Mouse (Mus musculus) MEL-GATA-1-ER (cell line): ENCODE data around the gene Ift27.

Experiments used
- DNase-seq: peaks from one replicate; pipeline ENCODE4 v3.0.0-alpha.2; 2012; ENCODE audit warnings: low read depth; ENCODE audit errors: extremely low read depth

Gene Ift27

GRCm38 (mm10) chr15:78172256-78172898, 1.5 kb downstream of the Ift27 start:
- DNase-seq = no peak

GRCm38 (mm10) chr15:78171651-78172050, 2.3 kb downstream of the Ift27 start:
- DNase-seq = no peak

GRCm38 (mm10) chr15:78170708-78171107, 3.2 kb downstream of the Ift27 start:
- no peak for DNase-seq

- DNase-seq = no peak
These were observed 4.3 kb downstream of the Ift27 start for GRCm38 (mm10) chr15:78169566-78169965.

GRCm38 (mm10) chr15:78165292-78165691, 8.6 kb downstream of the Ift27 start:
- no peak for DNase-seq

DNA sequence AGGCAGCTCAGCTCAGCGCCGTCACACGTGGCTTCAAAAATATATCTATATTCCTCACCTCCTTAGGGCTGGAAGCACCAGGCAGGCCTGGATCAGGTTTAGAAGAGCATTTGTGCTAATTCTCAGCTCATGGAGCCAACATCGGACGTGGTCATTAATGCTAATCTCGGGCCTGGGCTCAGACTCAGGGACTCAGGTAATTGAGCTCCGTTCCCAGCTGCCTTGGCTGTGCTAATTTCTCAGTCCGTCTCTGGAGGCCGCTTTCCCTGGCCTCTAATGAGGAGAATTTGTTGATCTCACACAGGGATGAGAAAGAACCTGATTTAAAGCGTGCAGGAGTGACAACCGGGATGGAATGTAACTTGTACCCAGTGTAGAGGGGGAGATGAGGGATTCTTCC, 9.4 kb downstream of the Ift27 start:
- DNase-seq = no peak

GRCm38 (mm10) chr15:78161946-78162345, 12.0 kb downstream of the Ift27 start:
- no peak for DNase-seq

- DNase-seq = no peak
These were observed 15.6 kb downstream of the Ift27 start for GRCm38 (mm10) chr15:78158335-78158734.

DNA sequence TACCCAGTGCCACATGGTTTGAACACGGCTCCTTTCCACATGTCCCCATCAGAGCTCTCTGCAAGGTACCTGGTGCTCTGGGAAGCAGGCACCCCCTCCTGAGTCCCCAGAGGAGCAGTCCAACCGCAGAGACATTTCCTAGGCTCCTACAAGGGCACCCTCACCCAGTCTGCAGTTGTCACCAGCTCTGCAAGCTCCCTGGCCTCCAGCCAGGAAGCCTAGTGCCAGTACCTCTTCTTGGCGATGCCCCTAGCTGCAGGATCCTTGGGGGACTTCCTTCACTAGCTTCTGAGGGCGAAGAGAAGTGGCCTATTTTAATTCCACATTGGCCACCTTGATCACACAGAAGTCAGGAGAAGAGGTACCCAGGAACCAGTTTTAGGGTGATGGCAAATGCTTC, 16.1 kb downstream of the Ift27 start:
- DNase-seq = no peak

GRCm38 (mm10) chr15:78157330-78157729, 16.6 kb downstream of the Ift27 start:
- DNase-seq = no peak

DNA sequence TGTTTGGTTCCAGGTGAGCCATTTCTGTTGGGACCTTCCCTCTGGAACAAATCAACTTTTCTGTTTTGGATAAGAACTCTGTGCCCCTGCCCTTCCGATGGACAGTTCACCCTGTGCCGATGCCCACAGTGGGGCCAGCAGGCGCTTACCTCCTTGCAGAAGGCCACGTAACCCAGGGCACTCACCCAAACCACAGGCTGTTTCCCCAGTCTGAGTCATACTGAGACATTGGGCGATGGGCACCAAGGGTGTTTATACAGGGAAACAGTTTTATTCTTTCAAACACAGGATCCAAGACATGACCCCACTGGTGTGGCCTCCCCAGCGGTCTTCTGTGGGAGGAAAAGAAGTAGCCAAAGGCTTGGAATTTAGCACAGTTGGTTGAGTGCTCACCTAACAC, 18.5 kb downstream of the Ift27 start:
- no peak for DNase-seq

GRCm38 (mm10) chr15:78153045-78153775, 20.7 kb downstream of the Ift27 start:
- DNase-seq = no peak

DNA sequence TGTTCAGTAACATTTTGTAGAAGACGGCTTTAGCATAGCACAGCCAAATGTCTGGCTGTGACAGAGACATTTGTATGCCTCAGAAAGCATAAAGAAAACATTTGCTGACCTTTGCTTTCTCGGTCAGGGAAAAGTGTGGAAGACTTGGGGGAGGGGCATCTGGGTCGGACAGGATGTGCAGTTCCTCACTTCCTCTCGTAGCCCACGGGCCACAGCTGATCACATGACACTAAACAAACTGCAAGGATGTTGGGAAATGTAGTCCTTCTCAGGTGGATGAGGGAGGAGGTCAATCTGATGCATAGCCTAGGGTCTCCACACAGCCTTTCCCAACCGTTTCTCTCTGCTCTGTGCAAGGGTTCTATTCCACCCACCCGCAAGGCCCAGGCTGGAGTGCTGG, 25.3 kb downstream of the Ift27 start:
- peak; percentile 6 for DNase-seq

DNA sequence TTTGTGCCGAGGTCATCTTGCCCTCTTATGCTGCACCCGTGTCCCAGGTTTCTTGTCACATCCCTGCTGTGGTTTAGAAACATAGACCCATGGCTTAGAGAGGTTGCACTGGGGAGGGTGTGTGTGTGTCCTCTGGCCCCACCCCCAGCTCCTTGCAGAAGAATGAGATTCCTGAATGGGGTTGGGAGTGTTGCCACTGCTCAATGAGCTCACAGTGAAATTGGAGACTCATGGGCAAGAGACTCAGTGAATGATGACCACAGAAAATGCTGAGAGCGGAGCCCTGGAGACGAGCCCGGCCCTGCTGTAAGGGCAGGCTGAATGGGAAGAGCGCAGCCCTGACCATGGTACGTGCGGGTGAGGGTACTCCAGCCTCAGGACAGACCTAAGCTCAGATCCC, 33.7 kb downstream of the Ift27 start:
- no peak for DNase-seq

- DNase-seq = no peak
These were observed 39.3 kb downstream of the Ift27 start for GRCm38 (mm10) chr15:78134606-78135005.

DNA sequence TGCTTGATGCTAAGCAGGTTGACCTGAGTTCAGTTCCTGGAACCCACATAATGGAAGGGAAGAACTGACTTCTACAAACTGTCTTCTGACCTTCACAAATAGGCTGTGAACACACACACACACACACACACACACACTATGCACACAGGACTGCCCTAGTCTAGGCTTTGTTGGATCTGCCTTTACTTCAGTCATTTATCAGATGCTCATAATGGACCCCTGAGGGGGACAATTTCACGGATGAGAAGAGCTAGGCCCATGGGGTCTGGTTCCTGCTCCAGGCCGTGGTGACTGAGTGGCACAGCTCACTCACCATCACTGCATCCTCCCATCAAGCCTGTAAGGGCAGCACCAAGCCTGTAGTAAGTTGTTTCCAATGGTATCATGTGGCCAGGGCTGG, 40.5 kb downstream of the Ift27 start:
- DNase-seq = no peak

- DNase-seq = peak; percentile 74
These were observed 54.2 kb downstream of the Ift27 start, which contains the start of gene Cacng2 for GRCm38 (mm10) chr15:78119704-78120103. TSS of gene Cacng2 (minus strand) at chr15:78120028.

DNA sequence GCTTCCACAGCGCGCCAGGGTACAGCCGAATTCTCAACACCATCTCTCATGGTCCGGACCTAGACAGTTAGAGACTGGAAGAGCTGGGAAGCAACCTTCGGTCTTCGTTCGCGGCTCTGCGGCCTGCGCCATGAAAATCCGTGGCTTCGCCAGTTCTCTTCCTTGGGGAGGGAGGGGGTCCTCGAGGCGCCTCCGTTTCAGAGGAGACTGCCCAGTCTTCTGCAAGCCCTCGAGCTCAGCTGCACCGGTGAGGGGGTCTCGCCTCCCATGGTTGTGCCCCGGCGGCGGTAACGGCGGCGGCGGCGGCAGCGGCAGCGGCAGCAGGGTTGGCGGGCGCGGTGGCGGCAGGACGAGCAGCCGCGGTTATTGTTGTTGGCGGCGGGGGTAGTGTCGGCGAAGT, 54.7 kb downstream of the Ift27 start:
- no peak for DNase-seq

GRCm38 (mm10) chr15:78118275-78118995, 55.5 kb downstream of the Ift27 start:
- DNase-seq = no peak

DNA sequence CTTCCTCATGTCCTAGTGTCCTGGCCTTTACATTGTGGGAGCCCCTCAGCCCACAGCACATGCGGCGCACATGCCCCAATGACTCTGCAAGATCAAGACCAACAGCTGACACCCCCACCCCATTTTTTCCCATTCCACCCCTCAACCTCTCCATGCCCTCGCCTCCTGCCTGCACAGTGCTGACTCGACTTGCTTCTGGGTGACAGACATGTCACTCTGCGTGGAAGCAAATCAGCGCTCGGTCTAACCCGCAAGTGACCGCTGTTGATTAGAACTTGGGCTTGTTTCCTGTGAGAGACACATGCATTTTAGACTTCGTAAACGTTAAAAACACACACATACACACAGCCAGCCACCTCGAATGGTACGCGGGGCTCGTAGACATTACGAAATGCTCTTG, 56.2 kb downstream of the Ift27 start:
- no peak for DNase-seq

DNA sequence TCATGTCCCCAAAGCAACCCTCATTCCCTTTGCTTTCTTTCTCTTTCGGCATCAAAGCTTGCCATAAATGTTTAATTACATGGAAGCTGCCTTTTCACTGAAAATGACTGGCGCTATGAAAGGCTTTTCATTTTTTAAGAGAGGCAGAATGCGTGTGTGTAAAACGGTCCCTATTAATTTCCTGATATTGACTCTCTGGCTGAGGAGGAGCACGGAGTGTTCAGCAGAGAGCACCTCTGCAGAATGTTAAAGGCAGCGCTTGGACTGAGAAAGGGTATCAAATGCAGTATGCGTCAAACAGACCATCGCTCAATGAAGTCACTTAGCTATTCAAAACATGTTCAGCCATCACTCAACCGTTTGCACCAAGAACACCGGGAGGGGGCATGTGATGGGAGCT, 57.0 kb downstream of the Ift27 start:
- DNase-seq = no peak

DNA sequence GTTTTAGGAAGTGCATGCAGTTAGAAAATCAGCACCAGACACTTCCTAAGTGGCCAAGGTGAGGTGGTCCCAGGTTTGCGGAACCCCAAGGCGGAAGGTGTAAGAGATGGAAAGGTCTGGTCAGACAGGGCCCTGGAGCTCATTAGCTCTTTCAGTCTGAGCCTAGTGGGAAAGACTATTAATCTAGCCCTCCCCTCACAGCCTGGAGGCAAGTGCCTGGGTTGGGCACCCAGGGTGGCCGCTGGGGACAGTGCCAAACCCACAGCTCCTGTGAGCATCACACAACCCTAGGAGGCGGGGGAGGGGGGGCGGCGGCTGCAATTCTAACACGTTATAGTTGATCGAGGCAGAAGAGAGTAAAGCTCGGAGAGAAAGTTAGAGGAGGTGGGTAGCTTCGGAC, 57.7 kb downstream of the Ift27 start:
- no peak for DNase-seq
